Mouse (Mus musculus): ENCODE results near the gene Gm40193. TPM values are rescaled to one million over a fixed set of nuclear protein-coding genes. Genes with fewer than 3 reads are reported as not detected.
"Not testable (repeated sequence)": the region's sequence is repeated elsewhere in the genome, so short reads cannot be mapped to it uniquely, and the experiment has no call there.

Gene Gm40193
- polyA plus RNA-seq, 1 experiment from 2014 or later, result not detected

DNA sequence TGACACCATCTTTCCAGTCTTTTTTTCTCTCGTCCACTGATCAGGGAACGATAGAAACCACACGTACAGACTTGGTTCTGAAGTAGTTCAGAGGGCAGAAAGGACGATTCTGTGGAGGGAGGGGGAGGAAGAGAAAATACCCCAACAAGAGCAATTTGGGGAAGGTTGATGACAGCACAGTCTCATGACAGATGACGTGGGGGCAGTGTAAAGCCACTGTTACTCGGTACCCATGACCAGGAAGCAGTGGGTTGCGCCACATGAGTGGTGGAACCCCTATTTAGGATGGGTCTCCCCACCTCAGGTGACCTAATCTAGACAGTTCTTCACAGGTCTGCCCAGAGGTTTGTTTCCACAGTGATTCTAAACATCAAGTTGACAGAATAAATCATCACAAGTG, 4.1 kb downstream of the Gm40193 start:
- DNase-seq (ENCODE audit: low spot score), result no peak
- 91% methylated on average over 7 of the region's 7 CpGs for WGBS
- H3K27me3 ChIP-seq (replicated peaks; ENCODE audit: control insufficient read depth, insufficient read depth, low read length), result no peaks in the 10 kb centered on the region
- H3K4me3 ChIP-seq (ENCODE audit: low read depth, low read length), result no peak overlapping the region
- no peak for ATAC-seq
- H3K27ac ChIP-seq (ENCODE audit: low read depth, low read length), result no peak overlapping the region
- H3K4me1 ChIP-seq (ENCODE audit: control insufficient read depth, insufficient read depth, low read length), result peaks cover 4% of the 10 kb centered on the region; the same call in 1 of the 2 replicates
- H3K9ac ChIP-seq (ENCODE audit: low read length), result no peak overlapping the region
- H3K9me3 ChIP-seq (replicated peaks; ENCODE audit: control insufficient read depth, low read length), result no peaks in the 10 kb centered on the region
- H3K4me2 ChIP-seq (ENCODE audit: low read length), result no peak overlapping the region
- peaks cover 31% of the 10 kb centered on the region for H3K36me3 ChIP-seq (ENCODE audit: control insufficient read depth, insufficient read depth, low read length)

DNA sequence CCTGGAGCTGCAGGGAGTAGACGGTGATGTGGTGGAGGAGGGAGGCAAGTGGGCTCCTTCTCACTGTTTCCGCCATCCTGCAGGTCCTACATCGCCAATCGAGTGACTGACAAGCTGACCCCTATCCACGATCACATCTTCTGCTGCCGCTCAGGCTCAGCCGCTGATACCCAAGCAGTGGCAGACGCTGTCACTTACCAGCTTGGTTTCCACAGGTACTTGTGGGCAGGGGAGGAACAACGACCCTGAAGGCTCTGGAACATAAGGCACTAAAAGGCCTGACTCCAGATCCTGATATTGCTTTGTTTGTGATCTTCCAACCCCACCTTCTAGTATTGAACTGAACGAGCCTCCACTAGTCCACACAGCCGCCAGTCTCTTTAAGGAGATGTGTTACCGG, 6.5 kb downstream of the Gm40193 start:
- Histone ChIP-seq H3K4me2 (ENCODE audit: low read length) (peak overlapping the region; percentile 66), H3K9ac (ENCODE audit: low read length) (peak overlapping the region; percentile 69; the same call in 1 of the 2 replicates), H3K4me3 (ENCODE audit: low read depth, low read length) (peak overlapping the region; percentile 62), H3K27me3 (replicated peaks; ENCODE audit: control insufficient read depth, insufficient read depth, low read length) (no peaks in the 10 kb centered on the region), H3K27ac (ENCODE audit: low read depth, low read length) (no peak overlapping the region), H3K9me3 (replicated peaks; ENCODE audit: control insufficient read depth, low read length) (no peaks in the 10 kb centered on the region), H3K36me3 (ENCODE audit: control insufficient read depth, insufficient read depth, low read length) (peaks cover 31% of the 10 kb centered on the region), H3K4me1 (ENCODE audit: control insufficient read depth, insufficient read depth, low read length) (peaks cover 4% of the 10 kb centered on the region; the same call in 1 of the 2 replicates)
- DNase-seq (ENCODE audit: low spot score) (no peak), ATAC-seq (no peak)
- 88% methylated on average over 12 of the region's 12 CpGs for WGBS

DNA sequence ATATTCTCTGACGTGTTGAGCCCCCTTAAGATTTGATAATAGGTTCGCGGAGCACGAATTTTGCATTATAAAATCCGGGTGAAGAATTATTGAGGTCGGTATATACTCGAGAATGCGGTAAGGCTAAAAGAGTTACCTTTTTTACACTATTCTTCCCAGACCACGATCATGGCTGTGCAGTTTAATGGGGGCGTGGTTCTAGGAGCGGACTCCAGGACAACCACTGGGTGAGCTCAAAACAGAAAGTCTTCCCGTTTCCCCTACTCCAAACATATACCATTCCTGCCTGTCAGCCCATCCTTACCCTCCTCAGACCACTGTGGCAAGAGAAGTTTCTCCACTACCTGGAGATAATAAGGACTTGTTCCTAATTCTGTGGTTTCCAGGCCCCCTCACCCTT, 7.0 kb downstream of the Gm40193 start:
- Histone ChIP-seq H3K27me3 (replicated peaks; ENCODE audit: control insufficient read depth, insufficient read depth, low read length) (no peaks in the 10 kb centered on the region), H3K9ac (ENCODE audit: low read length) (peak overlapping the region; percentile 69), H3K4me2 (ENCODE audit: low read length) (peak overlapping the region; percentile 66), H3K4me3 (ENCODE audit: low read depth, low read length) (peak overlapping the region; percentile 62), H3K36me3 (ENCODE audit: control insufficient read depth, insufficient read depth, low read length) (peaks cover 31% of the 10 kb centered on the region), H3K9me3 (replicated peaks; ENCODE audit: control insufficient read depth, low read length) (no peaks in the 10 kb centered on the region), H3K27ac (ENCODE audit: low read depth, low read length) (no peak overlapping the region), H3K4me1 (ENCODE audit: control insufficient read depth, insufficient read depth, low read length) (peaks cover 4% of the 10 kb centered on the region; the same call in 1 of the 2 replicates)
- ATAC-seq, result peak; percentile 28; the same call in 1 of the 2 replicates
- DNase-seq (ENCODE audit: low spot score), result no peak
- WGBS, result 3% methylated on average over 12 of the region's 12 CpGs

DNA sequence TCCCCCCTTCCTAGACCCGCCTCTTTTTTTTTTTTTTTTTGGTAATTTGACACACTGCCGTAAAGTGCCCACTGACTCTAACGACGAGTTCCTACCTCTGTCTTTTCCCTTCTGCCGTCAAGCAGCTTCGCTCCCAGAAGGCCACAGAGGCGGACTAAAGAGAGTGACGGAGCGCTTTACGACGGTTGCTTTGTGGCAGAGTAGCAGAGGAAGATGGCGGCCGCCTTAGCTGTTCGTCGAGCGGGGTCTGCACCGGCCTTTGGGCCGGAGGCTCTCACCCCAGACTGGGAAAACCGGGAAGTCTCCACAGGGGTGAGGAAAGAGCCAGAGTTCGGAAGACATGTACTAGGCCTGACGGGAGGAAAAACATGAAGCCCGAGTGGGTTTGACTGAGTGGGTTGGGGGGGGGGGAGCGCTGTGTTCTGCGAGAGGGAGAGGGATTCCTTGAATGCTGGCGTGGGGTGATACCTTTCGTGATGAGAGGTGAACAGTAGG, 7.5 kb downstream of the Gm40193 start, which contains the start of gene Psmb6:
Gene Psmb6, plus strand, starts transcription at position 184 of the 495 bp plus-strand sequence.
- no peaks in the 10 kb centered on the region for H3K27me3 ChIP-seq (replicated peaks; ENCODE audit: control insufficient read depth, insufficient read depth, low read length)
- H3K36me3 ChIP-seq (ENCODE audit: control insufficient read depth, insufficient read depth, low read length), result peaks cover 31% of the 10 kb centered on the region
- ATAC-seq (peak; percentile 96), DNase-seq (ENCODE audit: low spot score) (peak; percentile 99)
- no peak within 1 kb of the TSS for H3K27ac ChIP-seq (ENCODE audit: low read depth, low read length)
- no peaks in the 10 kb centered on the region for H3K9me3 ChIP-seq (replicated peaks; ENCODE audit: control insufficient read depth, low read length)
- H3K4me2 ChIP-seq (ENCODE audit: low read length), result peak within 1 kb of the TSS; percentile 66
- peaks cover 4% of the 10 kb centered on the region; the same call in 1 of the 2 replicates for H3K4me1 ChIP-seq (ENCODE audit: control insufficient read depth, insufficient read depth, low read length)
- peak within 1 kb of the TSS; percentile 62 for H3K4me3 ChIP-seq (ENCODE audit: low read depth, low read length)
- WGBS, result 1% methylated on average over 25 of the region's 26 CpGs
- H3K9ac ChIP-seq (ENCODE audit: low read length), result peak within 1 kb of the TSS; percentile 69

DNA sequence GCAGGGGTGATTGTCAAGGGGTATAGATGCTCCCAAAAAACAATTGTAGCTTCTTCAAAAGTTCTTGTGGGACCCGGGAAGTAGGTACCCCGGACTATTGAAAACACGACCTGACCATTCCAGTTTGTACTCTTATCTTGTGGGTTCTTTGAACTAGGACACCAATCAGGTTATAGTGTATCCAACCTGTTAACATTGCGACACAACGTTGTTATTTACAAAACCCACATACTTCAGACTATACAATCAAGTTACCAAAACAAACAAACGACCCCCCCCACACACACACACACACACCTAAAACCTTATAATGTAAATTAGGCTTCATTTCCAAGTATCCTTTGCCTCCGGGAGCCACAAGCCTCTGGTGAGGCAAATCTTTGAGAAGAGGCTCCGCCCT, 8.0 kb downstream of the Gm40193 start:
- Histone ChIP-seq H3K4me1 (ENCODE audit: control insufficient read depth, insufficient read depth, low read length) (peaks cover 4% of the 10 kb centered on the region; the same call in 1 of the 2 replicates), H3K9me3 (replicated peaks; ENCODE audit: control insufficient read depth, low read length) (no peaks in the 10 kb centered on the region), H3K36me3 (ENCODE audit: control insufficient read depth, insufficient read depth, low read length) (peaks cover 31% of the 10 kb centered on the region), H3K4me3 (ENCODE audit: low read depth, low read length) (peak overlapping the region; percentile 62), H3K27ac (ENCODE audit: low read depth, low read length) (no peak overlapping the region), H3K4me2 (ENCODE audit: low read length) (peak overlapping the region; percentile 49), H3K9ac (ENCODE audit: low read length) (peak overlapping the region; percentile 32; the same call in 1 of the 2 replicates), H3K27me3 (replicated peaks; ENCODE audit: control insufficient read depth, insufficient read depth, low read length) (no peaks in the 10 kb centered on the region)
- WGBS, result 6% methylated on average over 8 of the region's 8 CpGs
- no peak for DNase-seq (ENCODE audit: low spot score)
- peak; percentile 52 for ATAC-seq

DNA sequence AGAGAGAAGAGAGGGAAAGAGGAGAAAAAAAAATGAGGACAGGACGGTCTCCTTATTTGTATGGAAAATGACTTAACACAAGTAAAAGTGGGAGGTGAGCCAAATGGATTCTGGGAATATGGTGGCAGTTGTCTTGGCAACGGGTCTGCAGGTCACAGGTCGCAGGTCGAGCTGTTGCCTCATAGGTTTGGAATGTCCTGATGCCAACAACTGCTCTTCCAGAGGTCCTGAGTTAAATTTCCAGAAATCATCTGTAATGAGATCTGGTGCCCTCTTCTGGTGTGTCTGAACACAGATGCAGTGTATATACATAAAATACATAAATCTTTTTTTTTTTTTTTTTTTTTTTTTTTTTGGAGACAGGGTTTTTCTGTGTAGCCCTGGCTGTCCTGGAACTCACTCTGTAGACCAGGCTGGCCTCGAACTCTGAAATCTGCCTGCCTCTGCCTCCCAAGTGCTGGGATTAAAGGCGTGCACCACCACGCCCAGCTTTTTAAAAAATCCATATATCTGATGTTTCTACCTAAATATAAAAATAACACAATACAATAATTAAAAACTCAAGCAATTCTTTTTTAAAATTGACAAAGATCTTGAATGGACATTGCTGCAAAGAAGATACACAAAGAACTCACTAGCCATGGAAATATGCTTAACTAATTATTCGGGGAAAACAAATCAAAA, 9.3 kb downstream of the Gm40193 start:
- not testable (repeated sequence) for ATAC-seq; H3K4me3 ChIP-seq (ENCODE audit: low read depth, low read length); H3K27ac ChIP-seq (ENCODE audit: low read depth, low read length); H3K4me1 ChIP-seq (ENCODE audit: control insufficient read depth, insufficient read depth, low read length); H3K9ac ChIP-seq (ENCODE audit: low read length); H3K9me3 ChIP-seq (replicated peaks; ENCODE audit: control insufficient read depth, low read length); H3K4me2 ChIP-seq (ENCODE audit: low read length); H3K27me3 ChIP-seq (replicated peaks; ENCODE audit: control insufficient read depth, insufficient read depth, low read length)
- peak; percentile 2 for DNase-seq (ENCODE audit: low spot score)
- WGBS, result 89% methylated on average over 8 of the region's 8 CpGs
- H3K36me3 ChIP-seq (ENCODE audit: control insufficient read depth, insufficient read depth, low read length), result peaks cover 24% of the 10 kb centered on the region

DNA sequence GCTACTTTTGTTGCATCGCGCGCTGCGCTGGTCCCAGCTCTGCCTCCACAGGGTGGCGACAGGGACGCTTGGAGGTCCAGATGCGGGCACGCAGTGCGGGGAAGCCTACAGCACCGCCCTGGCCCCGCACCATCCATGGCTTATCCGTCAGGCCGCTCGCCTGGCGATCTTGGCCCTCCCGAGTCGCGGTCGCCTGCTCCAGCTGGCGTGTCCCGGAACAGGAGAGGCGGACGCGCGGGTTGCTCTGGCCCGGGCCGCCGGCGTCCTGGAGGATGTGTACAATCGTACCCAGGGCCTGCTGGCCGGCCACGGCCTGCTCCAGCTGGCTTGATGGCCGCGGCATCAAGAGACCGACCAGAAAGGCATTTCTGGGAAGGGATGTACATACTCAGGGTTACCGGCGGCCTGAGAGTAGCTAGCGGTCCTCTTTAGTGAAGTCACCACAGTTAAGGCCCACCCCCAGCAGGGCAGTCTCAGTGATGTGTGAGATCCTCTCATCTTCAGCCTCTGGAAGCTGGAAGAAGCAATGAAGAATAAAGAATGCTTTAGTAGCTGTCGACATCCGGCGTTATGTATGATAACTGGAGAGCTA, 12.5 kb downstream of the Gm40193 start:
- no peaks in the 10 kb centered on the region for H3K9me3 ChIP-seq (replicated peaks; ENCODE audit: control insufficient read depth, low read length)
- H3K27ac ChIP-seq (ENCODE audit: low read depth, low read length), result no peak overlapping the region; the same call in 1 of the 2 replicates
- H3K27me3 ChIP-seq (replicated peaks; ENCODE audit: control insufficient read depth, insufficient read depth, low read length), result no peaks in the 10 kb centered on the region
- ATAC-seq, result no peak
- H3K4me3 ChIP-seq (ENCODE audit: low read depth, low read length), result peak overlapping the region; percentile 14; the same call in 1 of the 2 replicates
- no peaks in the 10 kb centered on the region for H3K4me1 ChIP-seq (ENCODE audit: control insufficient read depth, insufficient read depth, low read length)
- WGBS, result 20% methylated on average over 41 of the region's 41 CpGs
- peak overlapping the region; percentile 54 for H3K9ac ChIP-seq (ENCODE audit: low read length)
- peak overlapping the region; percentile 38 for H3K4me2 ChIP-seq (ENCODE audit: low read length)
- DNase-seq (ENCODE audit: low spot score), result peak; percentile 33
- no peaks in the 10 kb centered on the region for H3K36me3 ChIP-seq (ENCODE audit: control insufficient read depth, insufficient read depth, low read length)

DNA sequence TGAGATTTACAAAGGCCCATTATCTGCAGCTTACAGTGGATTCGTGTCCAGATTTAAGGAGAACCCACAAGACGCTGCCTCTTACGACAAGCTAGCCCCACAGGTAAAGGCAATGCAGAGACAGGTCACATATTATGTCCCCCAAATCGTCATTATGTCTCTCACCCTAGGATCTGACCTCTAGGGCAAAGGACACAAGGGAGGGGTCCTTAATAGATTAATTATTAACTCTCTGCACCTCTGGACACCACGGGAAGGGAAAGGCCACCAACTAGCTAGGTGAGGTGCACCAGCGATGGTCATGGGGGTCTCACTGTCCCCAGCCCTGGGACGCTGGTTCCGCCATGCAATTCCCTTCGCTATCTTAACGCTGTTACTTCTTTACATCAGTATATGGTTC, 13.8 kb downstream of the Gm40193 start, which contains the start of gene Gltpd2:
Gene Gltpd2, plus strand, starts transcription at position 274 of the 400 bp plus-strand sequence.
- peak within 1 kb of the TSS; percentile 54 for H3K9ac ChIP-seq (ENCODE audit: low read length)
- H3K9me3 ChIP-seq (replicated peaks; ENCODE audit: control insufficient read depth, low read length), result no peaks in the 10 kb centered on the region
- no peaks in the 10 kb centered on the region for H3K36me3 ChIP-seq (ENCODE audit: control insufficient read depth, insufficient read depth, low read length)
- no peak for ATAC-seq
- no peak within 1 kb of the TSS; the same call in 1 of the 2 replicates for H3K4me3 ChIP-seq (ENCODE audit: low read depth, low read length)
- no peaks in the 10 kb centered on the region for H3K4me1 ChIP-seq (ENCODE audit: control insufficient read depth, insufficient read depth, low read length)
- H3K27ac ChIP-seq (ENCODE audit: low read depth, low read length), result no peak within 1 kb of the TSS
- no peak for DNase-seq (ENCODE audit: low spot score)
- peak within 1 kb of the TSS; percentile 38 for H3K4me2 ChIP-seq (ENCODE audit: low read length)
- 79% methylated on average over 10 of the region's 10 CpGs for WGBS
- no peaks in the 10 kb centered on the region for H3K27me3 ChIP-seq (replicated peaks; ENCODE audit: control insufficient read depth, insufficient read depth, low read length)
